Mouse (Mus musculus) cerebellum, postnatal 14 days (tissue): ENCODE measurements around the gene Bcorl1.

Experiments used
- DNase-seq, 2 experiments: peaks; one replicate each; pipeline ENCODE4 v3.0.0; 2021; ENCODE audit warnings: mixed read lengths in 2 of 2

The Bcorl1 gene

GRCm38 (mm10) chrX:48341141-48341540, at the start of gene Bcorl1:
TSS of gene Bcorl1 (plus strand) at chrX:48341358.
- peak; percentile 13 to 20 for DNase-seq

GRCm38 (mm10) chrX:48291413-48291812, 49.7 kb upstream of the Bcorl1 start:
- DNase-seq = no peak

DNA sequence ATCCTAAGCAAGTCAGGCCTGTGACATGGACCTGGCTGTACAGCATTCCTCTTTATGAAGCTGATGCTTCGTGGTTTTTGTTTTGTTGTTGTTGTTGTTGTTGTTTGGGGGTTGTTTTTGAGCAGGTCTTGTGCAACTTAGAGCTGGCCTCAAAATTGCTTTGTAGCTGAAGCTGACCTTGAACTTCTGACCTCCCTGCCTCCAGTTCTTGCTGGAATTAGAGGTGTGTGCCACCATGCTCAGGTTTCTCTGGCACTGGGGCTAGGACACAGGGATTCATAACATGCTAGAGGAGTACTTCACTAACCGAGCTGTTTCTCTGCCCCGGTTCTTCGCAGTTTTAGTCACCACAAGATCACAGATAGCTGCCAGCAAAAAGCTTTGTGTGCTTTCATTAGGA, 35.8 kb upstream of the Bcorl1 start:
- DNase-seq = no peak

- peak; percentile 1 to 7 for DNase-seq
Observed at GRCm38 (mm10) chrX:48310706-48311517, 30.2 kb upstream of the Bcorl1 start.

GRCm38 (mm10) chrX:48311727-48312126, 29.4 kb upstream of the Bcorl1 start:
- DNase-seq = no peak

DNA sequence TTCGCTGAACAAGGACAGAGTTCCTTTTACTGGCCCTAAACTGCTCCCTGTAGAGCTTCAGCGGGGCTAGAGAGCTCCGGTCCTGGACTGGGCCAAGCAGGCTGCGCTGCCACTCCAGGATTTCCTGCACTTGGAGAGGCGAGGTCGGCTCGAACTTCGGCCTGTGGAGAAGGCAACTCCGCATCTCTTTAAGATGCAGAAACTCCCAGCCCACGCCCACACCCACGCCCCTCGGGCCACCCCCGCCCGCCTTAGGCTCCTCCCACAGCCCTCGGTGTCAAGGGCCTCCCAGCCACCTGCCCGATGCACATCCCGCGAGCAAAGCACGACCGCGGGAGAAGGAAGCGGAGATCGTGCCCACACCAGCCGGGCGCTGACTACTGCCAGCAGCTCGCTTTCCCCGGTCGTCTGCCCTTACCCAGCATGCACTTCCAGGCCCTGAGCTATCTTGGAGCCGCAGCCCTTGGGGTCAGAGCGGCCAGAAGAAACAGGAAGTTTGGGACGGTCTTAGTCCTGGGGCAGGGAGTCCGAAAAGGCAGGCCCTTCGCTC, 26.6 kb upstream of the Bcorl1 start:
- peak; percentile 77 to 78 for DNase-seq

DNA sequence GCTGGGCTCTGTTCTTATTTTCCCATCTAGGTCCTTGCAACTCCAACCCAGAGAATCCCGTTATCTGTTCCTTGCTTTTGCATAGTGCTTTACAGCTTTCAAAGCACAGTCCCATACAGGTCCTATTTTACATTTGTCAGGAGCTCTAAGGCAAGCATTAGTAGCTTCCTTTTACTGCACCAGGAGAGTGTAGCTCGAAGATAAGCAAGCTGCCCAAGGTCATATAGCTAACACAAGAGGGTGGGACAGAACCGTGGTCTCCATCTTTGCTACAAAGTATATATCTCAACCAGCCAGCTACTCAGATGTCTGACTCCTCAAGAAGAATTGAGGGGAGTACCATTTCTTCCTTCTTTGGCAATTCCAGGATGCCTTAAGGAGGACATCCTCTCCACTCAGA, 23.7 kb upstream of the Bcorl1 start:
- DNase-seq = no peak

DNA sequence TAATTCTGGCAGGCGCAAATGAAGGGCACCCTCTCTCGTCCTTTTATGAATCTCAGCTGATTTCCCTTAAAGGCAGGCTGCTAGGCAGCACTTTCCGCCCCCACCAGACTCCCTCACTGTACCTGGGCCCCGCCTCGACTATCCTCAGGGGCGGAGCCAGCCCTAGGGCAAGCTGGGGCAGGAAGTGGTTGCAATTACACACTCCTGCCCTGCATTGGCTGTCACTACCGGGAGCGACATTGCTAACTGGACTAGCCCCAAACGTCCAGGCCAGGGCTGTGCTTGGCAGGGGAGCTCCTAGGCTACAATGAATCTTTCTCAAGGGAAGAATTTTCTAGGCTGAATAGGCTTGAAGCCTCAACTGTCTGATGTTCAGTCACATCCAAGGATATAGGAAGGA, 23.0 kb upstream of the Bcorl1 start:
- peak in 1 of 2 experiments; percentile 3 for DNase-seq

DNA sequence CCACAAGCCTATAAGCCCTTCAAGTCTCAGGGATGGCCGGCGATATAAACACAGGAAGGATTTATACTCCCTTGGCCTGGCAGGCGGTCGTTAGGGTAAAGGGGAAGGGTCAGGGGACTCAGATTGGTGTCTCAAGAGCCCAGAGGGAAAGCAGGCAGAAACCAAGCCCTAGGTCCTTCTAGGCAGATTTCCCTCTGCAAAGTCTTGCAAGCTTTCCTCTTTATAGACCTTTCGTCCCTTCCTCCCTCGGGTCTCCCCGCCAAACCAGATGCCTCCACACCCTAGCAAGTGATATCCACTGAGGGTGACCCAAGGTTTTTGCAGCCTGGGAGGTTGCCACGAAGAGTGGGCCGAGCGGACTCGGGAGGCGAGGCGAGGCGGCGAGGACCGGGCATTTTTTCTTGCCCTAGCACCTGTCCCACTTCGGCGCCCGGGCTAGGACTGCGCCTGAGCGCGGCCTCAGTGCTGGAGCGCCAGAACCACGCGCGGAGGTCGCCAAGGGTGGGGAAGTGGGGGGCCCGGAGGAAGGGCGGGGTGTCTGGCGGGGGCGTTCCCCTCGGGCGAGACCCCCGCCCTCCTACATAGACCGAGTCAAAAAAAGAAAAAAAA, 613 bp upstream of the Bcorl1 start:
- DNase-seq = peak; percentile 4 to 20

GRCm38 (mm10) chrX:48341621-48342161, 533 bp downstream of the Bcorl1 start:
- peak; percentile 25 to 47 for DNase-seq

GRCm38 (mm10) chrX:48342731-48343130, 1.6 kb downstream of the Bcorl1 start:
- DNase-seq = peak; percentile 11 to 15

DNA sequence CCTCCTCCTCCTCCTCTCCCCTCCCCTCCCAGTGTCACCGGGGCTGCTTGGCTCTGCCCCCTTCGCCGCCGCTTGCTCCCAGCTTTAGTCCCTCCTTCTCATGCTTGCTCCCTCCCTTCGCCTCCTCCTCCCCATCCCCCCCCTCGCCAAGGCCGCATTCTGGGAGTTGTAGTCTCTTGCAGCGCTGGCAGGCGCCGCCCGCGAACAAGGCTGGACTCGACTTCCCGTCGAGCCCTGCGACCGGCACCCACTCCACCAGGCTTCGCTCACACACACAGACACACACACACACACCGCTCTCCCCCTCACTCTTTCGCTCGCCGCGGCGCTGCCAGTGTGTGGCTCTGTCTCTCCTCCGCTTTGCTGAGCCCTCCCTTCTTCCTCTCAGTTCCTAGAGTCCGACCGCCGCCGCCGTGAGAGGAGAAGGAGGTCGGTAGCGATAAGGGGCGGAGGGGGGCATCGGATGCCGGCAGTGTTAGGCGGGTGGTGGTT, 2.3 kb downstream of the Bcorl1 start:
- DNase-seq = peak; percentile 89 to 92

GRCm38 (mm10) chrX:48343966-48344642, 2.9 kb downstream of the Bcorl1 start:
- peak in 1 of 2 experiments; percentile 52 for DNase-seq

GRCm38 (mm10) chrX:48344643-48345384, 3.7 kb downstream of the Bcorl1 start:
- DNase-seq = peak; percentile 28 to 40

GRCm38 (mm10) chrX:48345385-48345932, 4.3 kb downstream of the Bcorl1 start:
- DNase-seq = peak; percentile 33 to 36

- DNase-seq = no peak
Observed at GRCm38 (mm10) chrX:48355346-48355745, 14.2 kb downstream of the Bcorl1 start.

GRCm38 (mm10) chrX:48365836-48366577, 24.8 kb downstream of the Bcorl1 start:
- peak in 1 of 2 experiments; percentile 26 for DNase-seq

DNA sequence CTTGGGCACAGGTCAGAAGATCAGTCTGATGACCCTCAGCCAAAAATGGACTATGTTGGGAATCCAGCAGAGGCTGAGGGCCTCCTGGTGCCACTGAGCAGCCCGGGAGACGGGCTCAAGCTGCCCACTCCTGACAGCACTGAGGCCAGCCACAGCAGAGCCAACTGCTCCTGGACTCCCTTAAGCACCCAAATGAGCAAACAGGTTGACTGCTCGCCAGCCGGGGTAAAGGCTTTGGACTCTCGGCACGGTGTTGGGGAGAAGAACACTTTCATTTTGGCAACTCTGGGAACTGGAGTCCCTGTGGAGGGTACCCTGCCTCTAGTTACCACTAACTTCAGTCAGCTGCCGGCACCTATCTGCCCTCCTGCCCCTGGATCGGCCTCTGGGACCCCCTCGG, 26.7 kb downstream of the Bcorl1 start:
- DNase-seq = no peak

- DNase-seq = peak; percentile 60 to 77
Observed at GRCm38 (mm10) chrX:48383643-48384042, 42.5 kb downstream of the Bcorl1 start.

DNA sequence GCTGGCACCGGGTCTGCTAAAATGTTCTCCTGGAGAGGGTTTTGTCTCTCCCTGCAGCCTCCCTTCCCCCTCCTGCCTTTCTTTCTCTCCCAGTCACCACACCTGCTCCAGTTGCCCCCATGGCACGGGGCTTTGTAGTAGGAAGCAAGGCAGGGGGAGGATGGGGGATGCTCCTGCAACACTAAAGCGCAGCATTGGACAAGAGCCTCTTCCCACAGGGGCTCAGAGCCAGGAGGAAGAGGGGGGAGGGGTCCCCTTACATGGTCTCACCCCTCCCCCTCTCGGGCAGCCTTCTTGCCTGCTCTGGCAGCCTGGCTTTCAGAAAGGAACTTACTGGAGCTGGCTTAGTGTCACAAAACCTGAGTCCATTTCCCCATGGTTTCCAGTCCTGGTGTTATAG, 44.8 kb downstream of the Bcorl1 start:
- DNase-seq = peak in 1 of 2 experiments; percentile 11

DNA sequence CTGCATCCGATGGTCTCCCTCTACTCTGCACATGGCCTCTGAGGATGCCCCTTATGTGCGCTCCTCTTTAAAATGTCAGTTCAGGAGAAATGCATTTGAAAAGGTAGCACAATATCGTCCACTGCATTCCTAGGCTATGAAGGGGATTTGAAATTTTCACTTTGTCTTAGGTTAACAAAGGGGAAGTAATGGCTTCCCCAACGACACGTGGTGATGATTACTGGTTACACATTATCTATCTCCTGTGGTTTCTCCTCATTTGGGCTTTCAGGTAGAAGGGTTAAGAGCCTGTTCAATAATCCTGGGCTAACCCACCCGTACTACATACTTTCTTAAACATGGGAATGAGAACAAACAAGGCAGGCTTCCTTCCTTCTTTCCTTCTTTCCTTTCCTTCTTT, 48.2 kb downstream of the Bcorl1 start:
- DNase-seq = no peak
